In genomic region chr15:101293025-101293621, GRCm38 (mm10) we compare ENCODE assay signal across 11 mouse cellular contexts. TPM values are rescaled to one million over a fixed set of nuclear protein-coding genes. Genes with fewer than 3 reads are reported as not detected.
DNase-seq lines count a peak whose midpoint lies in the region; ATAC-seq and TF ChIP-seq lines count a peak whose summit lies in the region.
"Had no signal": no experiment of that assay in that cellular context is flagged by ENCODE, and none has a peak within 500 bp of the region (broad histone marks: within the 10 kb centered on the region; RNA-seq: fewer than 3 reads in every experiment).

6030408B16Rik (plus strand) TSS chr15:101293212.

- peaks cover 44% of the 10 kb centered on the region for H3K4me1 ChIP-seq in kidney, embryonic 15.5 days
- no peaks in the 10 kb centered on the region for H3K4me1 ChIP-seq in kidney, adult 2 months (ENCODE audit: control insufficient read depth, insufficient read depth, low read length)
- H3K4me1 ChIP-seq in neural tube, embryonic 13.5 days (replicated peaks): peaks cover 2% of the 10 kb centered on the region; the same call in 1 of the 2 replicates
- no peaks in the 10 kb centered on the region for H3K4me1 ChIP-seq in neural tube, embryonic 15.5 days
- peaks cover 11% of the 10 kb centered on the region; the same call in 1 of the 2 replicates for H3K4me1 ChIP-seq in limb, embryonic 11.5 days (ENCODE audit: control insufficient read depth, insufficient read depth, low read length)

- H3K9me3 ChIP-seq in kidney, embryonic 15.5 days (replicated peaks): no peaks in the 10 kb centered on the region
- no peaks in the 10 kb centered on the region for H3K9me3 ChIP-seq in neural tube, embryonic 13.5 days
- no peaks in the 10 kb centered on the region for H3K9me3 ChIP-seq in neural tube, embryonic 15.5 days (replicated peaks)
- no peaks in the 10 kb centered on the region for H3K9me3 ChIP-seq in limb, embryonic 11.5 days (ENCODE audit: control insufficient read depth, low read length)
- H3K9me3 ChIP-seq: liver, embryonic 13.5 days had no signal

- ATAC-seq in kidney, embryonic 15.5 days (replicated peaks; ENCODE audit: low FRiP score): peak; percentile 68
- ATAC-seq in neural tube, embryonic 13.5 days (ENCODE audit: low read depth): no peak
- ATAC-seq in neural tube, embryonic 15.5 days (ENCODE audit: low FRiP score): no peak
- ATAC-seq in limb, embryonic 11.5 days (ENCODE audit: insufficient number of reproducible peaks, low FRiP score, low TSS enrichment, low read depth): peak; percentile 52; the same call in 1 of the 2 replicates

- H3K27ac ChIP-seq in kidney, embryonic 15.5 days: peak within 1 kb of the TSS; percentile 91
- no peak within 1 kb of the TSS for H3K27ac ChIP-seq in kidney, adult 2 months (ENCODE audit: insufficient read depth, low read depth, low read length)
- no peak within 1 kb of the TSS for H3K27ac ChIP-seq in neural tube, embryonic 13.5 days (replicated peaks)
- H3K27ac ChIP-seq in neural tube, embryonic 15.5 days (replicated peaks): no peak within 1 kb of the TSS
- peak within 1 kb of the TSS; percentile 79 for H3K27ac ChIP-seq in limb, embryonic 11.5 days (replicated peaks; ENCODE audit: low read depth, low read length)
- H3K27ac ChIP-seq: liver, embryonic 13.5 days had no signal

- H3K9ac ChIP-seq in kidney, embryonic 15.5 days: peak within 1 kb of the TSS; percentile 31
- H3K9ac ChIP-seq in neural tube, embryonic 13.5 days: peak within 1 kb of the TSS; percentile 8; the same call in 1 of the 2 replicates
- no peak within 1 kb of the TSS for H3K9ac ChIP-seq in neural tube, embryonic 15.5 days (replicated peaks)
- H3K9ac ChIP-seq in limb, embryonic 11.5 days (ENCODE audit: low read length): peak within 1 kb of the TSS; percentile 55
- H3K9ac ChIP-seq: liver, embryonic 13.5 days had no signal

- DNase-seq in kidney, adult 2 months: no peak
- peak; percentile 32 for DNase-seq in limb, embryonic 11.5 days (ENCODE audit: low spot score)
- no peak for DNase-seq in spleen, adult 12 weeks (ENCODE audit: low spot score)
- DNase-seq in adipocyte (ENCODE audit: low spot score): no peak
- DNase-seq: kidney, postnatal 25 days; liver, embryonic 13.5 days; right cerebral cortex, postnatal 14 days had no signal

- peak within 1 kb of the TSS; percentile 57 for H3K4me2 ChIP-seq in kidney, embryonic 15.5 days
- no peak within 1 kb of the TSS for H3K4me2 ChIP-seq in neural tube, embryonic 13.5 days
- no peak within 1 kb of the TSS for H3K4me2 ChIP-seq in neural tube, embryonic 15.5 days
- peak within 1 kb of the TSS; percentile 24; the same call in 1 of the 2 replicates for H3K4me2 ChIP-seq in limb, embryonic 11.5 days (ENCODE audit: low read depth, severe bottlenecking)
- H3K4me2 ChIP-seq: liver, embryonic 13.5 days had no signal

- no peak for TF ChIP-seq CTCF in kidney, adult 2 months (conservative IDR thresholded peaks at IDR 0.05; ENCODE audit: insufficient read depth, insufficient read length, low read depth, low read length)

- H3K4me3 ChIP-seq in kidney, embryonic 15.5 days (replicated peaks): peak within 1 kb of the TSS; percentile 35
- H3K4me3 ChIP-seq in kidney, adult 2 months (ENCODE audit: insufficient read depth, low read depth, low read length): no peak within 1 kb of the TSS
- no peak within 1 kb of the TSS for H3K4me3 ChIP-seq in neural tube, embryonic 13.5 days
- no peak within 1 kb of the TSS for H3K4me3 ChIP-seq in neural tube, embryonic 15.5 days (replicated peaks)
- 0 out of 2 replicates have a peak within 1 kb of the TSS, but pooled peaks have one; percentile 5 for H3K4me3 ChIP-seq in limb, embryonic 11.5 days (ENCODE audit: low read depth, low read length)
- H3K4me3 ChIP-seq: liver, embryonic 13.5 days; myocyte had no signal

- no peaks in the 10 kb centered on the region for H3K27me3 ChIP-seq in kidney, embryonic 15.5 days
- H3K27me3 ChIP-seq in kidney, adult 2 months (replicated peaks; ENCODE audit: control insufficient read depth, insufficient read depth, low read length): no peaks in the 10 kb centered on the region
- no peaks in the 10 kb centered on the region for H3K27me3 ChIP-seq in neural tube, embryonic 13.5 days
- H3K27me3 ChIP-seq in neural tube, embryonic 15.5 days (replicated peaks): no peaks in the 10 kb centered on the region
- H3K27me3 ChIP-seq in limb, embryonic 11.5 days (ENCODE audit: control insufficient read depth, insufficient read depth, low read length): no peaks in the 10 kb centered on the region
- H3K27me3 ChIP-seq: liver, embryonic 13.5 days had no signal

- WGBS in kidney, embryonic 15.5 days: 31% methylated on average over 18 of the region's 18 CpGs
- 53% methylated on average over 18 of the region's 18 CpGs for WGBS in kidney, adult 2 months
- 63% methylated on average over 18 of the region's 18 CpGs for WGBS in neural tube, embryonic 13.5 days
- WGBS in neural tube, embryonic 15.5 days: 61% methylated on average over 18 of the region's 18 CpGs
- WGBS in limb, embryonic 11.5 days: 47% methylated on average over 18 of the region's 18 CpGs

- peaks cover 51% of the 10 kb centered on the region for H3K36me3 ChIP-seq in kidney, embryonic 15.5 days
- no peaks in the 10 kb centered on the region for H3K36me3 ChIP-seq in kidney, adult 2 months (ENCODE audit: control insufficient read depth, insufficient read depth, low read length)
- H3K36me3 ChIP-seq in neural tube, embryonic 13.5 days: peaks cover 46% of the 10 kb centered on the region
- H3K36me3 ChIP-seq in neural tube, embryonic 15.5 days: peaks cover 44% of the 10 kb centered on the region
- peaks cover 10% of the 10 kb centered on the region for H3K36me3 ChIP-seq in limb, embryonic 11.5 days (ENCODE audit: control insufficient read depth, insufficient read depth, low read length)

- no peak for TF ChIP-seq POLR2A in kidney, adult 2 months (IDR thresholded peaks at IDR 0.05; ENCODE audit: low read depth, low read length)

RNA-seq across cellular contexts. Expression of gene 6030408B16Rik, which starts in this region (rescaled TPM):
- polyA plus RNA-seq in kidney, embryonic 15.5 days (2015; fragmentation: Nextera tagmentation; extraction: Ambion mirVana): 18.1 and 19.9 TPM in 2 replicates
- 0.13 and 0.37 TPM in 2 replicates for polyA plus RNA-seq in kidney, adult 2 months (2012; rRNA removed)
- 0.43 and 0.60 TPM in 2 replicates for polyA plus RNA-seq in neural tube, embryonic 13.5 days (2015; fragmentation: Nextera tagmentation; extraction: Ambion mirVana)
- polyA plus RNA-seq in neural tube, embryonic 15.5 days (2015; fragmentation: Nextera tagmentation; extraction: Ambion mirVana): 0.44 and 0.63 TPM in 2 replicates
- 4.2 and 5.6 TPM in 2 replicates for polyA plus RNA-seq in limb, embryonic 11.5 days (2014; fragmentation: Nextera tagmentation; extraction: Ambion mirVana)

Comparison
In these comparisons a context has a peak if more than half of its experiments do, and no peak if none do; other contexts are left out.
1. H3K27ac ChIP-seq: peak in kidney, embryonic 15.5 days (single experiment) and limb, embryonic 11.5 days (single experiment); none in kidney, adult 2 months (single experiment), neural tube, embryonic 13.5 days (single experiment) and neural tube, embryonic 15.5 days (single experiment).
2. H3K4me3 ChIP-seq: peak in kidney, embryonic 15.5 days (single experiment) and limb, embryonic 11.5 days (single experiment); none in kidney, adult 2 months (single experiment), neural tube, embryonic 13.5 days (single experiment) and neural tube, embryonic 15.5 days (single experiment).
3. ATAC-seq: peak in kidney, embryonic 15.5 days (single experiment) and limb, embryonic 11.5 days (single experiment); none in neural tube, embryonic 13.5 days (single experiment) and neural tube, embryonic 15.5 days (single experiment).
4. H3K4me2 ChIP-seq: peak in kidney, embryonic 15.5 days (single experiment) and limb, embryonic 11.5 days (single experiment); none in neural tube, embryonic 13.5 days (single experiment) and neural tube, embryonic 15.5 days (single experiment).